Mouse (Mus musculus): ENCODE data around the gene Apobr.

GRCm38 (mm10) chr7:126581661-126582060, 3.1 kb upstream of the Apobr start:
- TF ChIP-seq CTCF (IDR thresholded peaks at IDR 0.05; ENCODE audit: control insufficient read depth, insufficient read depth, insufficient replicate concordance, low read depth, low read length): no peak
- no peak for TF ChIP-seq POLR2A (IDR thresholded peaks at IDR 0.05; ENCODE audit: control insufficient read depth, low read depth, low read length)
